Mouse (Mus musculus): ENCODE data around the gene Bnc2.

Bnc2 gene

GRCm38 (mm10) chr4:84675171-84675973, at the start of gene Bnc2:
TSS of gene Bnc2 (minus strand) at chr4:84675275.
- peak; percentile 47 to 53 for DNase-seq (ENCODE audit: low spot score in 2 of 2)

GRCm38 (mm10) chr4:84707961-84708360, 32.9 kb upstream of the Bnc2 start:
- DNase-seq (ENCODE audit: low spot score in 2 of 2), result peak in 1 of 2 experiments; percentile 26

- DNase-seq (ENCODE audit: low spot score in 2 of 2), result peak in 1 of 2 experiments; percentile 19
Observed at GRCm38 (mm10) chr4:84685521-84686366, 10.7 kb upstream of the Bnc2 start.

GRCm38 (mm10) chr4:84685009-84685408, 9.9 kb upstream of the Bnc2 start:
- DNase-seq (ENCODE audit: low spot score in 2 of 2), result no peak

GRCm38 (mm10) chr4:84675974-84676315, 870 bp upstream of the Bnc2 start:
- no peak for DNase-seq (ENCODE audit: low spot score in 2 of 2)

- DNase-seq (ENCODE audit: low spot score in 2 of 2), result peak; percentile 27 to 59
Observed at GRCm38 (mm10) chr4:84674318-84675170, 531 bp downstream of the Bnc2 start.

- DNase-seq (ENCODE audit: low spot score in 2 of 2), result no peak
Observed at GRCm38 (mm10) chr4:84673681-84674307, 1.3 kb downstream of the Bnc2 start.

- peak in 1 of 2 experiments; percentile 19 for DNase-seq (ENCODE audit: low spot score in 2 of 2)
Observed at GRCm38 (mm10) chr4:84672181-84672791, 2.8 kb downstream of the Bnc2 start.

- no peak for DNase-seq (ENCODE audit: low spot score in 2 of 2)
Observed at GRCm38 (mm10) chr4:84670996-84671395, 4.1 kb downstream of the Bnc2 start.

GRCm38 (mm10) chr4:84669650-84670049, 5.4 kb downstream of the Bnc2 start:
- DNase-seq (ENCODE audit: low spot score in 2 of 2), result no peak

GRCm38 (mm10) chr4:84668949-84669605, 6.0 kb downstream of the Bnc2 start:
- DNase-seq (ENCODE audit: low spot score in 2 of 2), result no peak

GRCm38 (mm10) chr4:84668226-84668625, 6.8 kb downstream of the Bnc2 start:
- DNase-seq (ENCODE audit: low spot score in 2 of 2), result no peak

- DNase-seq (ENCODE audit: low spot score in 2 of 2), result no peak
Observed at GRCm38 (mm10) chr4:84662228-84663065, 12.6 kb downstream of the Bnc2 start.

- no peak for DNase-seq (ENCODE audit: low spot score in 2 of 2)
Observed at GRCm38 (mm10) chr4:84661341-84661740, 13.7 kb downstream of the Bnc2 start.

GRCm38 (mm10) chr4:84651786-84652185, 23.3 kb downstream of the Bnc2 start:
- no peak for DNase-seq (ENCODE audit: low spot score in 2 of 2)

- no peak for DNase-seq (ENCODE audit: low spot score in 2 of 2)
Observed at GRCm38 (mm10) chr4:84646576-84646975, 28.5 kb downstream of the Bnc2 start.

GRCm38 (mm10) chr4:84639166-84639565, 35.9 kb downstream of the Bnc2 start:
- DNase-seq (ENCODE audit: low spot score in 2 of 2), result no peak

- no peak for DNase-seq (ENCODE audit: low spot score in 2 of 2)
Observed at GRCm38 (mm10) chr4:84637641-84638040, 37.4 kb downstream of the Bnc2 start.

- DNase-seq (ENCODE audit: low spot score in 2 of 2), result no peak
Observed at GRCm38 (mm10) chr4:84634751-84635150, 40.3 kb downstream of the Bnc2 start.

All from urinary bladder, postnatal 36 days (tissue).